Mouse (Mus musculus) intestine, postnatal 0 days (tissue): ENCODE measurements around the gene Hnf1a. TPM values are rescaled to one million over a fixed set of nuclear protein-coding genes. Genes with fewer than 3 reads are reported as not detected.

Experiments
- ATAC-seq: fragments of 200-750 bp; cut with Nextera tagmentation; 2 replicates; pipeline ENCODE4 v1.8.0; 2017; ENCODE audit warnings: mild to moderate bottlenecking, moderate TSS enrichment, moderate library complexity
- H3K27ac ChIP-seq: fragments of 300-500 bp; sonication (generic); 2 replicates; pipeline ENCODE4 v1.5.1; 2014; ENCODE audit warnings: mild to moderate bottlenecking, low read depth, low read length, moderate library complexity
- H3K27me3 ChIP-seq: fragments of 300-500 bp; sonication (generic); replicated peaks from 2 replicates; pipeline ENCODE4 v1.6.1; 2014; ENCODE audit warnings: low read length, mixed read lengths; ENCODE audit not compliant: control insufficient read depth, insufficient read depth
- H3K36me3 ChIP-seq: fragments of 300-500 bp; sonication (generic); 2 replicates; pipeline ENCODE4 v1.6.1; 2014; ENCODE audit warnings: mild to moderate bottlenecking, moderate library complexity; ENCODE audit not compliant: control insufficient read depth, insufficient read depth
- H3K4me1 ChIP-seq: fragments of 300-500 bp; sonication (generic); replicated peaks from 2 replicates; pipeline ENCODE4 v1.6.1; 2014; ENCODE audit warnings: antibody characterized with exemption, low read length, mixed read lengths; ENCODE audit not compliant: control insufficient read depth, insufficient read depth
- H3K4me2 ChIP-seq: fragments of 300-500 bp; sonication (generic); replicated peaks from 2 replicates; pipeline ENCODE4 v1.6.1; 2014; ENCODE audit warnings: low read depth, mild to moderate bottlenecking, moderate library complexity
- H3K4me3 ChIP-seq: fragments of 300-500 bp; sonication (generic); 2 replicates; pipeline ENCODE4 v1.5.1; 2014; ENCODE audit warnings: low read depth, low read length
- H3K9ac ChIP-seq: fragments of 300-500 bp; sonication (generic); 2 replicates; pipeline ENCODE4 v1.6.1; 2014; ENCODE audit warnings: mild to moderate bottlenecking, low read depth, low read length
- H3K9me3 ChIP-seq: fragments of 300-500 bp; sonication (generic); 2 replicates; pipeline ENCODE4 v1.6.1; 2016; ENCODE audit warnings: mixed run types; ENCODE audit not compliant: control insufficient read depth
- CTCF ChIP-seq: sonication (generic); IDR thresholded peaks from 2 replicates; pipeline ENCODE4 v1.5.1; 2016; ENCODE audit warnings: low read depth, mild to moderate bottlenecking, control low read depth, antibody characterized with exemption, moderate library complexity
- WGBS: fragments of 180-500 bp; shearing (Covaris S2); extraction: QIAGEN DNeasy Blood & Tissue Kit; methylation state at CpG from one replicate; pipeline ENCODE4 v1.1.7; 2014; 5-methylcytosine and 5-hydroxymethylcytosine counted together
- polyA plus RNA-seq: library from polyadenylated mRNA; unstranded; fragments of >200 nt; fragmentation: Nextera tagmentation; extraction: Ambion mirVana; gene quantifications from 2 replicates; pipeline ENCODE4 v1.2.1, GENCODE M21; 2015

Hnf1a gene
- polyA plus RNA-seq, 1 experiment from 2014 or later = 15.9 TPM

DNA sequence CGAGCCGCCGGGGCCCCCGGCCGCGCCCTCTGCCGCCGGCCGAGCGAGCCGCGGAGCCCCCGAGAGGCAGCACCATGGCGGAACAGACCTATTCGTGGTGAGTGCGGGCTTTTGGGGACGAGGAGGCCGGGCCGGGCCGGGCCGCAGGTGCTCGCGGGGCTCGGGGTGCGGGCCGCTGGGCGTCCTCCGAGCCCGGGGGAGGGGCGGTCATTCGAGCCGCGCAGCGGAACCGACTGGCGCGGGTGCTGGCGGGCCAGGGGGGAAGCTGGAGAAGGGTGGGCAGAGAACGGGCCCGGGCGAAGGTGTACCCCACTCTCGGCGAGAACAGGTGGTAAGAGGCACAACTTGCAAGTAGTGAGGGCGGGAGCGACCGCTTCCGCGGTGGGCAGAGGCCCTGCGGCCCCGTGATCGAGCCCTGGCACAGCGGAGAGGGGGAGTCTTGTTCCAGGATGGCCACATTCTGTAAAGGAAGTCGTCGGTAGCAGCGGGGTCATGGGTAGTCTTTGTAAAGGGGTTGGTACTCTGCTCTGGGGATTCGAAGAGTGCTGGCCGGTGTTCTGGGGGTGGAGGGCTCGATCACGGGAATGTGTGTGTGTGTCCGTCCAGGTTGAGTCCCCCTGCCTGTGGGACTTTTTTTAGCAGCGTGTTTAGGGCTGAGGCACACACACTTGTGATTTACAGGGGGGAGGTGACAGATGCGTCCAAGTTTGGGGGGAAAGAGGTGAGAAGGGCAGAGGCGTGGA, 40.8 kb upstream of the Hnf1a start:
- ATAC-seq = peak; percentile 4; the same call in 1 of the 2 replicates
- no peaks in the 10 kb centered on the region for H3K9me3 ChIP-seq
- no peaks in the 10 kb centered on the region for H3K36me3 ChIP-seq
- H3K4me1 ChIP-seq = peaks cover 5% of the 10 kb centered on the region; the same call in 1 of the 2 replicates
- under 1% methylated on average over 62 of the region's 63 CpGs for WGBS
- no peaks in the 10 kb centered on the region for H3K27me3 ChIP-seq
- TF ChIP-seq CTCF = peak; percentile 43
- H3K9ac ChIP-seq = peak overlapping the region; percentile 99
- peak overlapping the region; percentile 100 for H3K4me3 ChIP-seq
- H3K27ac ChIP-seq = peak overlapping the region; percentile 93
- peak overlapping the region; percentile 86 for H3K4me2 ChIP-seq

DNA sequence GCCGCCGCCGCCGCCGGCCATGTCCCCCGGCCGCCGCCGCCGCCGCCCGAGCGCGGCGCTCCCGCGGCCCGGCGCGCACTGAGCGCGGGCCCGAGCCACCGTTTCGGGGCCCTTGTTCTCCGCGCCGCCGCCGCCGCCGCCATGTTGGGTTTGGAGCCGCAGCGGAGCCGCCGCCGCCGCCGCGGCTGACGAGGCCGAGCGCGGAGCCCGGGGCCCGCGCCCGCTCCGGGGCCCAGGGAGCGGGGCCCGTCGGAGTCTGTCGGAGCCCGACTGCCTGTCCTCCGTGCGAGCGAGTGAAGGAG, 40.3 kb upstream of the Hnf1a start:
- under 1% methylated on average over 45 of the region's 57 CpGs for WGBS
- H3K36me3 ChIP-seq = no peaks in the 10 kb centered on the region

GRCm38 (mm10) chr5:115010577-115011216, 39.8 kb upstream of the Hnf1a start, which contains the start of gene Sppl3:
Gene Sppl3 (plus strand): TSS chr5:115011137.
- peak; percentile 40; the same call in 1 of the 2 replicates for TF ChIP-seq CTCF

More for the DNA sequence above, 40.3 kb upstream of the Hnf1a start:
- ATAC-seq = peak; percentile 55
- peaks cover 5% of the 10 kb centered on the region; the same call in 1 of the 2 replicates for H3K4me1 ChIP-seq
- H3K9me3 ChIP-seq = no peaks in the 10 kb centered on the region
- peak overlapping the region; percentile 86 for H3K4me2 ChIP-seq
- H3K4me3 ChIP-seq = peak overlapping the region; percentile 100
- peak overlapping the region; percentile 93 for H3K27ac ChIP-seq
- no peaks in the 10 kb centered on the region for H3K27me3 ChIP-seq
- no peak for TF ChIP-seq CTCF
- peak overlapping the region; percentile 99 for H3K9ac ChIP-seq

DNA sequence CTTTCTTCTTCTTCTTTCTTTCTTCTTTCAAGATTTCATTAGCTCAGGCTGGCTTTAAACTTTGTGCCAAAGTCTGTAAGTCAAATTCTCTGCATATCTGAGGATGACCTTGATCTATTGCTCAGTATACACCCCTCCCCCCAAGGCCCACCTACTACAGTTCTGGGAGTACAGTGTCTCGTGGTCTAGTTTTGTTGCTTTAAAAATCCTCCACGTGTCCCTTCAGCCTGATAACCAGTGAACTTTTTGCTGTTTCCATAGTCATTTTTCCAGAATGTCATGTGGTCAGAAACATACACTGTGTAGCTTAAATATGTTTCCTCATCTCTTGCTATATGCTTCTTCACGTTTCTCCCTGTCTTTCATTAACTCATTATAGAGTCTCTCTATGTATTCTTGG, 39.1 kb upstream of the Hnf1a start:
- TF ChIP-seq CTCF = no peak
- H3K4me2 ChIP-seq = peak overlapping the region; percentile 86
- no peak for ATAC-seq
- peaks cover 5% of the 10 kb centered on the region; the same call in 1 of the 2 replicates for H3K4me1 ChIP-seq
- H3K36me3 ChIP-seq = no peaks in the 10 kb centered on the region
- H3K9me3 ChIP-seq = no peaks in the 10 kb centered on the region
- 37% methylated on average over 3 of the region's 3 CpGs for WGBS
- H3K27me3 ChIP-seq = no peaks in the 10 kb centered on the region
- H3K4me3 ChIP-seq = no peak overlapping the region
- H3K9ac ChIP-seq = no peak overlapping the region
- no peak overlapping the region for H3K27ac ChIP-seq

More at GRCm38 (mm10) chr5:115010577-115011216, 39.8 kb upstream of the Hnf1a start, which contains the start of gene Sppl3:
- no peaks in the 10 kb centered on the region for H3K36me3 ChIP-seq
- ATAC-seq = peak; percentile 86
- no peaks in the 10 kb centered on the region for H3K27me3 ChIP-seq
- H3K9me3 ChIP-seq = no peaks in the 10 kb centered on the region
- peak within 1 kb of the TSS; percentile 100 for H3K4me3 ChIP-seq
- peak within 1 kb of the TSS; percentile 99 for H3K9ac ChIP-seq
- H3K27ac ChIP-seq = peak within 1 kb of the TSS; percentile 93
- under 1% methylated on average over 49 of the region's 65 CpGs for WGBS
- peak within 1 kb of the TSS; percentile 86 for H3K4me2 ChIP-seq
- peaks cover 5% of the 10 kb centered on the region; the same call in 1 of the 2 replicates for H3K4me1 ChIP-seq

DNA sequence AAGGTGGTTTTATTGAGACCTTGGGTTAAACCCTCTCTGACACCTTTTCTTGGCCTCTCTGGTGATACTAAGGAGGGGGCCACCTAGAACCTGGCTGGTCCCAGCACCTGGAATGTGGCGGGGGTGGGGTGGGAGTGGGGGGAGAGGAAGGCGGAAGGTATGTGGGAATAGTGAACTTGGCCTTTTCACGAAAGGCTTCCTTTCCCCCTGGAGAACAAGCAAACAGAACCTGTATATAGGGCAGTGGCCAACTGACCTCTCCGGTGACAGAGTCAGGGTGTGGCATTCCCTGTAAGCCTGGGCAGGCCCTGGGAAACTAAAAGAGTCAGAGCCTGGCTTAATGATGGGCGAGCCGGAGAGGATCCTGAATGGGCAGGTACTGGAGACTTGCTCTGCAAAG, 38.2 kb upstream of the Hnf1a start:
- H3K27ac ChIP-seq = no peak overlapping the region
- 68% methylated on average over 6 of the region's 6 CpGs for WGBS

DNA sequence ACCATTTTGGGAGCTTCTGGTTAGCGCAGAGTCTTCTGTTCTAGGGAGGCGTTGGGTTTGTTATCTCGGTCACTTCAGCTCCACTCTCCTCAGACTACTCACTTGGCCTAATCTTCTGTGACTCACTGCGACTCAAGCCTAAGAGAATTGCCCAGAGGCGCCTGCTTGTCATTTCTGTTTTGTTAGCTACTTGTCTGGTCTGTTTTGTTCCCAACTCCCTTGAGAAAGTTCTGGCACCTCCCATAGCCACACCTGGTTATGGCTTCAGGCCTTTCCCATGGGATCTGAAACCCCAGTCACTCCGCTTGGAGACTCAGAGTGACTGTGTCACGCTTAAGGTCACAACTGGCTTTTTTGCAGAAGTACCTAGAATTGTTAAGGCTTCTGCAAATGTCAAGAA, 37.4 kb upstream of the Hnf1a start:
- H3K27me3 ChIP-seq = no peaks in the 10 kb centered on the region
- TF ChIP-seq CTCF = no peak
- no peak overlapping the region for H3K27ac ChIP-seq
- H3K36me3 ChIP-seq = no peaks in the 10 kb centered on the region
- H3K4me1 ChIP-seq = peaks cover 2% of the 10 kb centered on the region; the same call in 1 of the 2 replicates
- H3K9me3 ChIP-seq = no peaks in the 10 kb centered on the region
- no peak for ATAC-seq
- no peak overlapping the region for H3K4me3 ChIP-seq
- H3K4me2 ChIP-seq = no peak overlapping the region
- 73% methylated on average over 7 of the region's 7 CpGs for WGBS
- no peak overlapping the region for H3K9ac ChIP-seq

More for the DNA sequence above, 38.2 kb upstream of the Hnf1a start:
- Histone ChIP-seq H3K4me3 (no peak overlapping the region), H3K4me1 (peaks cover 5% of the 10 kb centered on the region; the same call in 1 of the 2 replicates), H3K36me3 (no peaks in the 10 kb centered on the region), H3K9ac (no peak overlapping the region), H3K9me3 (no peaks in the 10 kb centered on the region), H3K4me2 (no peak overlapping the region), H3K27me3 (no peaks in the 10 kb centered on the region)
- no peak for ATAC-seq
- no peak for TF ChIP-seq CTCF
